Mouse (Mus musculus) neural tube, embryonic 13.5 days (tissue): ENCODE results near the gene Mrpl12. TPM values are rescaled to one million over a fixed set of nuclear protein-coding genes. Genes with fewer than 3 reads are reported as not detected.
"Not testable (repeated sequence)": the region's sequence is repeated elsewhere in the genome, so short reads cannot be mapped to it uniquely, and the experiment has no call there.

Source experiments
- ATAC-seq: fragments of 200-750 bp; cut with Nextera tagmentation; 2 replicates; pipeline ENCODE4 v1.8.0; 2017; ENCODE audit warnings: low read depth, mild to moderate bottlenecking, moderate TSS enrichment, moderate library complexity
- H3K27ac ChIP-seq: fragments of 300-500 bp; sonication (generic); replicated peaks from 2 replicates; pipeline ENCODE4 v1.5.1; 2015; ENCODE audit warnings: moderate library complexity, mild to moderate bottlenecking, inconsistent platforms
- H3K27me3 ChIP-seq: fragments of 300-500 bp; sonication (generic); 2 replicates; pipeline ENCODE4 v1.6.1; 2015; ENCODE audit warnings: mild to moderate bottlenecking, inconsistent platforms
- H3K36me3 ChIP-seq: fragments of 300-500 bp; sonication (generic); 2 replicates; pipeline ENCODE4 v1.6.1; 2015; ENCODE audit warnings: mild to moderate bottlenecking, inconsistent platforms
- H3K4me1 ChIP-seq: fragments of 300-500 bp; sonication (generic); replicated peaks from 2 replicates; pipeline ENCODE4 v1.6.1; 2015; ENCODE audit warnings: inconsistent platforms
- H3K4me2 ChIP-seq: fragments of 300-500 bp; sonication (generic); 2 replicates; pipeline ENCODE4 v1.6.1; 2015; ENCODE audit warnings: inconsistent platforms, mild to moderate bottlenecking, moderate library complexity
- H3K4me3 ChIP-seq: fragments of 300-500 bp; sonication (generic); 2 replicates; pipeline ENCODE4 v1.5.1; 2015; ENCODE audit warnings: mild to moderate bottlenecking, inconsistent platforms
- H3K9ac ChIP-seq: fragments of 300-500 bp; sonication (generic); 2 replicates; pipeline ENCODE4 v1.6.1; 2015; ENCODE audit warnings: moderate library complexity, mild to moderate bottlenecking, inconsistent platforms
- H3K9me3 ChIP-seq: fragments of 300-500 bp; sonication (generic); 2 replicates; pipeline ENCODE4 v1.6.1; 2016; ENCODE audit warnings: inconsistent platforms
- WGBS: fragments of 180-500 bp; shearing (Covaris S2); methylation state at CpG from one replicate; pipeline ENCODE4 v1.1.7; 2015; 5-methylcytosine and 5-hydroxymethylcytosine counted together
- polyA plus RNA-seq: library from polyadenylated mRNA; unstranded; fragments of >200 nt; fragmentation: Nextera tagmentation; extraction: Ambion mirVana; gene quantifications from 2 replicates; pipeline ENCODE4 v1.2.1, GENCODE M21; 2015

Gene Mrpl12
- polyA plus RNA-seq, 1 experiment from 2014 or later: 123 TPM

DNA sequence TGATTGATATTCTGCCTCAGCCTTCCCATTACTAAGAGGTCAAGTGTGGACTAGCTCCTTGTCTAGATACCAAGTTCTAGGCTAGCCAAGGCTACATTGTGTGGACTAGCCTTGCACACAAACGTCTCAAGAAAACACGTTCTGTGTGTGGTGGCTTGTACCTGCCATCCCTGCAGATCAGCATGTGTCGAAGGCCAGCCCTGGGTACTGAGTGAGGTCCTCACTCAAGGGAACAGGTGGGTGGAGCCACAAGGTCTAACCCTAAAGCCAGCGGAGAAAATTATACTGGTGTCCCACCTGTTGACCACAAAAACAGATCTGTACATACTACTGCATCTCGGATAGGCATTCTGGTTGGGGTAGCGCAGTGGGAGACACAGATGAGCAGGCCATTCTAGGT, 15.5 kb downstream of the Mrpl12 start:
- Histone ChIP-seq H3K4me1 (no peaks in the 10 kb centered on the region), H3K9ac (no peak overlapping the region), H3K27me3 (no peaks in the 10 kb centered on the region), H3K9me3 (no peaks in the 10 kb centered on the region), H3K36me3 (peaks cover 40% of the 10 kb centered on the region), H3K4me2 (no peak overlapping the region), H3K27ac (no peak overlapping the region), H3K4me3 (no peak overlapping the region)
- 84% methylated on average over 6 of the region's 6 CpGs for WGBS
- ATAC-seq: no peak

GRCm38 (mm10) chr11:120500357-120500756, 15.9 kb downstream of the Mrpl12 start:
- Histone ChIP-seq H3K4me3 (no peak overlapping the region), H3K4me2 (no peak overlapping the region), H3K9me3 (no peaks in the 10 kb centered on the region), H3K36me3 (peaks cover 35% of the 10 kb centered on the region), H3K27ac (no peak overlapping the region), H3K27me3 (no peaks in the 10 kb centered on the region), H3K9ac (no peak overlapping the region), H3K4me1 (no peaks in the 10 kb centered on the region)
- no peak for ATAC-seq
- 32% methylated on average over 3 of the region's 3 CpGs for WGBS

DNA sequence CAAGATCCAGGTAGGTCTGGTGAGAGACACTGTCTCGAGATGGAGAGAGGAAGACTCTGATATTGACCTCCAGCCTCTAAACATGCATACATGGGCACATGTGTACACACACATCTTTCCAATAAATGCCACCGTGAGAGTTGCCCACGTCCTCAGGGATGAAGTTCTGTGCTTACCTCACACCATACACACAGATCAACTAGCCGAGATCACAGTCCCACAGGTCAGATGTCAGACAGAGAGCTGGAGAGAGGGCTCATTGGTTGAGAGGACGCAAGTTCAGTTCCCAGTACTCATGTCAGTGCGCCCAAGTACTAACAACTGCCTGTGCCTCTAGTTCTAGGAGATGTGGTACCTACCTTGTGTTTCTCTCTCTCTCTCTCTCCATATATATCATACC, 16.6 kb downstream of the Mrpl12 start:
- H3K4me1 ChIP-seq: no peaks in the 10 kb centered on the region
- H3K4me3 ChIP-seq: no peak overlapping the region
- no peaks in the 10 kb centered on the region for H3K27me3 ChIP-seq
- H3K27ac ChIP-seq: no peak overlapping the region
- WGBS: 65% methylated on average over 6 of the region's 6 CpGs
- H3K9ac ChIP-seq: no peak overlapping the region
- peaks cover 29% of the 10 kb centered on the region for H3K36me3 ChIP-seq
- no peak overlapping the region for H3K4me2 ChIP-seq
- H3K9me3 ChIP-seq: no peaks in the 10 kb centered on the region
- no peak for ATAC-seq

GRCm38 (mm10) chr11:120501701-120502100, 17.3 kb downstream of the Mrpl12 start:
- Histone ChIP-seq H3K36me3 (peaks cover 22% of the 10 kb centered on the region), H3K27ac (no peak overlapping the region), H3K4me2 (no peak overlapping the region), H3K9me3 (no peaks in the 10 kb centered on the region), H3K27me3 (no peaks in the 10 kb centered on the region), H3K4me1 (no peaks in the 10 kb centered on the region), H3K4me3 (no peak overlapping the region), H3K9ac (no peak overlapping the region)
- WGBS: 89% methylated on average over 4 of the region's 4 CpGs
- no peak for ATAC-seq

DNA sequence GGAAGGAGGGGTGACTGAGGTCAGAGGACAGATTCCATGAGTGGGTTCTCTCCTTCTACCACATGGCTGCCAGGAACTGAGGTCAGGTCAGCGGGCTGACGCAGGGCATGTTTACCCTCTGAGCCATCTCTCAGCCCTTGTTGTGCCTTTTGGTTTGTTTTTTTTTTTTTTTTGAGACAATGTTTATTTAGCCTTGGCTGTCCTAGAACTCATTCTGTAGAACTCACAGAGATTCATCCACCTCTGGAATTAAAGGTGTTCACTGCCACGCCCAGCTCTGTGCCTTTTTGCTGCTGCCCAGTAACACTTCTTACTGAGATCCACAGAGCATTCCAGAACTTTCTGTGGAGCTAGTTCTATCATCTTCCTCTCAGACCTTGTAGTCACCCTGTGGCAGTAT, 21.2 kb downstream of the Mrpl12 start:
- Histone ChIP-seq H3K9ac (no peak overlapping the region), H3K4me2 (no peak overlapping the region), H3K4me3 (no peak overlapping the region), H3K9me3 (no peaks in the 10 kb centered on the region), H3K4me1 (peaks cover 6% of the 10 kb centered on the region), H3K27ac (no peak overlapping the region), H3K27me3 (no peaks in the 10 kb centered on the region), H3K36me3 (no peaks in the 10 kb centered on the region)
- ATAC-seq: no peak
- 95% methylated on average over 3 of the region's 3 CpGs for WGBS

- no peaks in the 10 kb centered on the region for H3K9me3 ChIP-seq
- H3K4me3 ChIP-seq: no peak overlapping the region
- no peak overlapping the region for H3K9ac ChIP-seq
- no peak overlapping the region for H3K4me2 ChIP-seq
- WGBS: 48% methylated on average over 4 of the region's 4 CpGs
- ATAC-seq: no peak
- H3K27ac ChIP-seq: no peak overlapping the region
- no peaks in the 10 kb centered on the region for H3K27me3 ChIP-seq
- peaks cover 8% of the 10 kb centered on the region for H3K4me1 ChIP-seq
- no peaks in the 10 kb centered on the region for H3K36me3 ChIP-seq
Measured at GRCm38 (mm10) chr11:120506899-120507298, 22.5 kb downstream of the Mrpl12 start.

DNA sequence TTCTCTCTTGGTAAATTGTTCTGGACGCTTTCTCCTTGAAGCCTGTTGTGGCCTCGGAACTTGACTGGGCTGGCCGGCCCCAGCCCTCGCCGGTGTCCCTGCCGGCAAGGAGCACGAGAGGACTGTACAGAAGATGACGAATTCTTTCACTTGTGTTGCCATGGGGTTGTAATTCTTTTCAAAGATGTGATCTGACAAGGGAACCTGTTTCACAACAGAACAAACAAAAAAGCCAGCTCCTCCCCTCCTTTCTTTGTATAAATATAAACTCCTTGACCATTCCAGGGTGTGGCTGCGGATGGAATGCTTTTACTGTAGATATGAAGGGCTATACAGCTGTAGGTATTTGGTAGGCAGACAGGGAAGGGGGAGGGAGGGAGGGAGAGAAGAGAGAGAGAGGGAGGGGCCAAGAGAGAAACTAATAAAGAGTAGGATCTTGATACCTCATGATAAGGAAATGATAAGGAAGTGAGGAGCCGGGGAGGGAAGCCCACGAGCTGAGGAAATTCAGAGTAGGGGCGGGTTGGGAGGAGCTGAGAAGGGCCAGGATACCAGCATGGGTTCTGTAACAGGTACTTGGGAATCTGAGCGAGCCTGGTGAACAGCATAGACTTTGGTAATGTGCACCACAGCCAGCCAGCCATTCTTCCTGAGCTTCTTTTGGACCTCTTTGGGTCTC, 23.3 kb downstream of the Mrpl12 start:
- H3K4me2 ChIP-seq: no peak overlapping the region
- no peak overlapping the region for H3K27ac ChIP-seq
- H3K36me3 ChIP-seq: no peaks in the 10 kb centered on the region
- no peak overlapping the region for H3K4me3 ChIP-seq
- H3K9me3 ChIP-seq: no peaks in the 10 kb centered on the region
- no peak for ATAC-seq
- no peaks in the 10 kb centered on the region for H3K27me3 ChIP-seq
- peaks cover 8% of the 10 kb centered on the region for H3K4me1 ChIP-seq
- H3K9ac ChIP-seq: no peak overlapping the region
- 77% methylated on average over 13 of the region's 13 CpGs for WGBS

GRCm38 (mm10) chr11:120508290-120508870, 24.0 kb downstream of the Mrpl12 start:
- no peaks in the 10 kb centered on the region for H3K9me3 ChIP-seq
- no peak for ATAC-seq
- H3K4me3 ChIP-seq: no peak overlapping the region
- WGBS: 84% methylated on average over 9 of the region's 9 CpGs
- H3K4me1 ChIP-seq: peaks cover 8% of the 10 kb centered on the region
- no peaks in the 10 kb centered on the region for H3K36me3 ChIP-seq
- no peak overlapping the region for H3K4me2 ChIP-seq
- no peaks in the 10 kb centered on the region for H3K27me3 ChIP-seq
- H3K9ac ChIP-seq: no peak overlapping the region
- H3K27ac ChIP-seq: no peak overlapping the region

DNA sequence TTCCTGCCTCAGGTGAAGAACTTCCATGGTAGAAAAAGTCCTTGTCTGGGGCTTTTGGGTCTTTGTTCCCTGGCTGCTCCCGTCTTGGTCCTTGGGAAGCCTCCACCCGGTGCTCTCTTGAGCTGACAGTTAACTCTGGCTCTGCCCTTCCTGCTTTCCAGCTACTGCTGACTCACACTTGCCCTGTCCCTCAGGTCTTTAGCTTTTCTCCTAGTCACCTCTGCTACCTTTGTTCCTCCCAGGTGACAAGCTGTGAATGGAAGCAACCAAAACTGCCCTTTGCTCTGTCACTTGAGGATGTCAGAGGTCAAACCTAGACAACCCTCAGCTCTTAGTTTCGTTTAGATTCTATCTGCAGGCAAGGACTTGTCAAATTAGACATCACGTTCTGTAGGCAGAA, 25.5 kb downstream of the Mrpl12 start:
- 69% methylated on average over 4 of the region's 4 CpGs for WGBS
- no peak overlapping the region for H3K4me3 ChIP-seq
- H3K9me3 ChIP-seq: no peaks in the 10 kb centered on the region
- peaks cover 8% of the 10 kb centered on the region for H3K4me1 ChIP-seq
- no peaks in the 10 kb centered on the region for H3K27me3 ChIP-seq
- H3K27ac ChIP-seq: no peak overlapping the region
- no peaks in the 10 kb centered on the region for H3K36me3 ChIP-seq
- no peak for ATAC-seq
- H3K4me2 ChIP-seq: no peak overlapping the region
- no peak overlapping the region for H3K9ac ChIP-seq

DNA sequence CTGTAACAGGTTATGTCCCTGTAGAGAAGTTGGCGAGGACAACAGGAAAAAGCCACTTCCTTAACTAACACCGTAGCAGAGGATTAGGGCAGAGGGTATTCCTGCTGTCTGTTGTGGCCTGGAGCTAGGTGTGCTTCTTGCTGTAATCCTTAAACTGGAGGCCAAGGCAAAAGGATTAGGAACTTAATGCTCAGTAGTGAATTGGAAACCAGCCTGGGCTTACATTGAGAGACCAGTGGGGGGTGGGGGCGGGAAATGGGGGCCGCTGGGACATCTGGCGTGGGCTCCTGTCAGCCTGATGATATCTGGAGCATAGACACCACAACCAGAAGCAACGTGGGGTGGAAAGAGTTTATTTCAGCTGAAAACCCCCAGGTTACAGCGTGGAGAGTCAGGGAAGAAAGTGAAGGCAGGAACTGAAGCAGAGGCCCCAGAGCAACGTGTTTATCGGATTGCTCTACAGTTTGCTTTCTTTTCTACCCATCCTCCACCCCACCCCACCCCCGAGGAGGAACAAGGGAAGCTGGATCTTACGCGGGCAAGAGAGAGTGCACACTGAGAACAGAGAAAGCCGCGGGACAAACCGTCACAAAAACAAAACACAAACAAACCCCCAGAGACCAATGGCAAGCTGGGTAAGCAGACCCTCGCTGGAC, 26.1 kb downstream of the Mrpl12 start:
- H3K4me1 ChIP-seq: peaks cover 8% of the 10 kb centered on the region
- H3K27ac ChIP-seq: no peak overlapping the region; the same call in 1 of the 2 replicates
- no peaks in the 10 kb centered on the region for H3K27me3 ChIP-seq
- H3K36me3 ChIP-seq: no peaks in the 10 kb centered on the region
- peak overlapping the region; percentile 64 for H3K9ac ChIP-seq
- no peak for ATAC-seq
- 15% methylated on average over 16 of the region's 16 CpGs for WGBS
- peak overlapping the region; percentile 43 for H3K4me2 ChIP-seq
- no peak overlapping the region for H3K4me3 ChIP-seq
- H3K9me3 ChIP-seq: no peaks in the 10 kb centered on the region

GRCm38 (mm10) chr11:120512790-120513453, 28.5 kb downstream of the Mrpl12 start:
- Histone ChIP-seq H3K27me3 (no peaks in the 10 kb centered on the region; the same call in 1 of the 2 replicates), H3K9ac (no peak overlapping the region), H3K36me3 (no peaks in the 10 kb centered on the region), H3K4me3 (no peak overlapping the region), H3K27ac (no peak overlapping the region), H3K4me2 (no peak overlapping the region), H3K9me3 (no peaks in the 10 kb centered on the region), H3K4me1 (peaks cover 8% of the 10 kb centered on the region)
- no peak for ATAC-seq
- 21% methylated on average over 6 of the region's 6 CpGs for WGBS

GRCm38 (mm10) chr11:120514262-120514661, 29.8 kb downstream of the Mrpl12 start:
- not testable (repeated sequence) for H3K4me3 ChIP-seq, H3K4me1 ChIP-seq, H3K27me3 ChIP-seq, H3K9me3 ChIP-seq, H3K4me2 ChIP-seq, ATAC-seq, H3K27ac ChIP-seq, H3K9ac ChIP-seq, H3K36me3 ChIP-seq
- 96% methylated on average over 2 of the region's 2 CpGs for WGBS
